Mouse (Mus musculus) megakaryocyte progenitor cell, adult 5-6 weeks (primary cell): ENCODE data around the gene Gpr180. TPM values are rescaled to one million over a fixed set of nuclear protein-coding genes. Genes with fewer than 3 reads are reported as not detected.

Source experiments
- ATAC-seq: replicated peaks from 2 replicates; pipeline ENCODE4 v1.8.0; 2016; ENCODE audit warnings: mild to moderate bottlenecking, moderate TSS enrichment, inconsistent platforms; ENCODE audit not compliant: poor library complexity
- total RNA-seq, 2 experiments: library from RNA; stranded (forward) in 1 of 2; stranded (reverse) in 1 of 2; fragments of 157-497, 149-512 nt in 1 of 2; fragments of 200-1000 nt in 1 of 2; gene quantifications; 2 replicates each; pipeline versions ENCODE4 v1.2.3 to v1.2.4; 2015 to 2017

Gene Gpr180
- total RNA-seq, 2 experiments from 2014 or later: 14.1 to 16.2 TPM

DNA sequence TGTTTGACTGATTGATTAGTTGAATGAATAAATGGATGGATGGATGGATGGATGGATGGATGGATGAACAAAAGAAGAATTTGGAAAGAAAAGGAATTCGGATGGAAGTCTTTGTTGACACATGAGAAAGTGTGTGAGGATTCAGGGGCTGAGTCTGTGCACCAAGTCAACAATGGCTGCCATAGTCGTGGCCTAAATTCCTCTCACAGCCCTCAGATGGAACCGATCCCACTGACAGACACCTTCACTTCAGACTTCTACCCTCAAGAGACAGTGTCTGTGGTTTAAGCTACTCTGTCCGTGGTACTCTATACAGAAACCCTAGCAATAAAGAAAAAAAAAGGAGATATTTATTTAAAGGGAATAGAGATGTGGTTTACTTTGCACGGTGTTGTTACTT lies 65.0 kb downstream of the Gpr180 start:
- ATAC-seq: no peak

DNA sequence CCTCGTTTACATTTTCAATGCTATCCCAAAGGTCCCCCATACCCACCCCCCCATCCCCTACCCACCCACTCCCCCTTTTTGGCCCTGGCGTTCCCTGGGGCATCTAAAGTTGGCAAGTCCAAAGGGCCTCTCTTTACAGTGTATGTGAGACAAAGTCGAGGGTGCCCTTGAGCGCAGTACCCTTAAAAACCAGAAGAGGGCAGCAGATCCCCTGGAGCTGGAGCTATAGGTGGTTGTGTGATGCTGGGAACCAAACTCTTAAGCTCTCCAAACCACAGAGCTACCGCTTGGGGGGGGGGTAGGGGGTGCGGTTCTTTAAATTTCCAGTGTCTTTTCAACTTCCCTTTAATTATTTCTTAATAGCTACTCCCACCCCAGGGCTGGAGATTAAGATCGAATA lies 66.1 kb downstream of the Gpr180 start:
- ATAC-seq: peak; percentile 91

DNA sequence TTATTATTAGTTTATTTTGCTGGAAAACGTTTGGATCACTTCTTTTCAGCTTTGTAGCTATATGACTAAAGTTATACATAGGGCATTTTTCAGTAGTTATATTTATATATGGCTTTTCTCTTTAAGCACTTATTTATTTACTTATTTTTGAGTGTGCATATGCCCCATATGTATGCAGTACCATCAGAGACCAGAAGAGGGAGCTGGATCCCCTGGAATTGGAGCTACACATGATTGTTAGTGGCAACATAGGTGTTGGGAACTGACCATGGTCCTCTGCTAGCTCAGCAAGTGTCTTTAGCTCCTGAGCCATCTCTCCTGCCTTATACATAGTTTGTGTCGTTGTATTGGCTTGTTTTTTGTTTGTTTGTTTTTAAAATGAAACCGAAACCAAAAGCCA lies 70.4 kb downstream of the Gpr180 start:
- no peak for ATAC-seq

DNA sequence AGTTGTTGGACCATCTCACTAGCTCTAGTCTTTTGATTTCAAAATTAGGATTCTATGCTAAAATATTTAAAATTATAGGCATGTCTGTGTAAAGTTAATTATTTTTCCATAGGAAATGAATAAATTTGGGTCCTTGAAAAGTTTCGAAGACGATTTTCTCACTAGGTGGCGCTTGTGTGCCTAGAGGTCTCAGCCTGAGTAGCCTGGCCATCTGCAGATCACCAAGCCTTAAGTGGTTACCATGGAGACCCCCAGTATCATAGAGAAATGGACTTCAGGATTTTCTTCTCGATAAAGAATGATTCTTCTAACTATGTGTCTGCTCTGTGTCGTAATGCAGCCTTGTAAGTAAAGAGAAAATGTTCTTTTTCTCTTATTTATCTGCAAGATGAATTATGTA lies 72.7 kb downstream of the Gpr180 start:
- 0 out of 2 replicates have a peak, but pooled peaks have one; percentile 44 for ATAC-seq

- ATAC-seq: no peak
Measured at GRCm38 (mm10) chr14:118212188-118212804, 75.3 kb downstream of the Gpr180 start.

Other genes starting within 250 kb of the Gpr180 start
- 0.10 TPM in 1 of 2 replicates, not detected in the other for gene Dct, start 84.9 kb upstream of the Gpr180 start, total RNA-seq (2015)
- 0.10 TPM in 1 of 2 replicates, not detected in the other for gene Dct, start 84.9 kb upstream of the Gpr180 start, total RNA-seq (2017)
- 22.9 and 23.3 TPM in 2 replicates for gene Tgds, start 4.4 kb upstream of the Gpr180 start, total RNA-seq (2015)
- gene Tgds, start 4.4 kb upstream of the Gpr180 start, total RNA-seq (2017): 20.2 TPM in 2 replicates
- gene Sox21, start 99.9 kb downstream of the Gpr180 start, total RNA-seq (2015): not detected in 2 replicates
- not detected in 2 replicates for gene Sox21, start 99.9 kb downstream of the Gpr180 start, total RNA-seq (2017)
- gene Gm9376, start 129.8 kb downstream of the Gpr180 start, total RNA-seq (2015): not detected in 2 replicates
- not detected in 2 replicates for gene Gm9376, start 129.8 kb downstream of the Gpr180 start, total RNA-seq (2017)